Mouse (Mus musculus): ENCODE measurements around the gene Sgsm2.

DNA sequence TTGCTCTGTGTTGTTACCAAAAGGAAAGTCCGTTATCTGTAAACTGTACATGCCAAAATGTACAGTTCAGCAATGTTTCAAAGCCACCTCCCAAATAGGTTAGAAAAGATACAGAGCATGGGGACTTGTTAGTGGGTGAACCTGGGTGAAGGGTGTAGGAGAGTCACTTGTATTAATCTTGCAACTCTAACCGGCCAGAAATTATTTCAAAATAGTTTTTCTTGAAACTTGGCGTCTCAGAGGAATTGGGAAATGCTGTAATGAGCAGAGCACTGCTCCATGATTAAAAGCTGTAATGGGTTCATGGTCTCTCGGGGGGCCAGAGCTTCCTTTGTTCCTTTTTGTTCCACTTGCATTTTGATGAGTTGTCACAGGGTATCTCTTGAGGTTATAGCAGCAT is 96.2 kb downstream of the Sgsm2 start:
- no peak for TF ChIP-seq CTCF (IDR thresholded peaks at IDR 0.05; ENCODE audit: borderline replicate concordance, control insufficient read depth, extremely low read depth, insufficient read depth, low read length, poor library complexity)
- no peak for TF ChIP-seq POLR2A (IDR thresholded peaks at IDR 0.05; ENCODE audit: control insufficient read depth, extremely low read depth, insufficient read depth, low read length, poor library complexity)

Data from thymus, adult 2 months (tissue).